10 mouse cellular contexts compared by ENCODE assay signal in the genomic region with DNA sequence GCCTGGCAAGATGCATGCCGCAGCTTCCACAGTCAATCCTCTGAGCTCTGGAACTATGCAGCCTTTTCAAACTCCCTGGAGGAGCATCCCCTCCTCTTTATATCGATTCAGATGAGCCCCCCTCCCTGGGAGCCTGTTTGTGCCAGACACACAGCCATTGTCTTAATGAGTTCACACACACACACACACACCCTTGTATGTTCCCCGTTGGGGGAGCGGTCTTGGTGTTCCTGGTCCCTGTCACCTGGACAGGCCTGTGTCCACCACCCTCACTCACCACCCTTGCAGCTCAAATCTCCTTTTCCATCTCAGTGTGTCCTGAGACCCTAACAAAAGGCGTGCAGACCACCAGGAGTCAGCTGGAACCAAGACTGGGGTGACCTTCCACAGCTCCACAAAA. TPM values are rescaled to one million over a fixed set of nuclear protein-coding genes. Genes with fewer than 3 reads are reported as not detected.
DNase-seq lines count a peak whose midpoint lies in the region; ATAC-seq and TF ChIP-seq lines count a peak whose summit lies in the region.
"Had no signal": no experiment of that assay in that cellular context is flagged by ENCODE, and none has a peak within 500 bp of the region (broad histone marks: within the 10 kb centered on the region; RNA-seq: fewer than 3 reads in every experiment).

No protein-coding gene starts in this region.

- peak overlapping the region; percentile 66 for H3K4me3 ChIP-seq in heart, embryonic 12.5 days
- peak overlapping the region; percentile 71 for H3K4me3 ChIP-seq in forebrain, embryonic 15.5 days
- H3K4me3 ChIP-seq in midbrain, embryonic 11.5 days (ENCODE audit: low read depth, low read length) = peak overlapping the region; percentile 83
- H3K4me3 ChIP-seq in gastrocnemius, adult 2 months = no peak overlapping the region

- no peak overlapping the region for H3K27ac ChIP-seq in heart, embryonic 12.5 days (ENCODE audit: poor library complexity, severe bottlenecking)
- peak overlapping the region; percentile 92 for H3K27ac ChIP-seq in forebrain, embryonic 15.5 days (replicated peaks)
- peak overlapping the region; percentile 72 for H3K27ac ChIP-seq in midbrain, embryonic 11.5 days (ENCODE audit: low read depth, low read length)
- H3K27ac ChIP-seq in gastrocnemius, adult 2 months = no peak overlapping the region
- H3K27ac ChIP-seq: limb, embryonic 15.5 days had no signal

- intact Hi-C loops in heart, postnatal 14 days (cut with DNase I) = loop anchor here (5.0 kb wide), 1 partner anchor 45 kb away; no protein-coding TSS in a partner anchor
- intact Hi-C loops in gastrocnemius, adult 2 months (cut with DNase I) = no loop called here

- TF ChIP-seq CTCF in brain, embryonic 14.5 days (IDR thresholded peaks at IDR 0.05; ENCODE audit: borderline replicate concordance, extremely low read depth, insufficient read depth, insufficient read length) = no peak
- TF ChIP-seq CTCF in gastrocnemius, adult 2 months (IDR thresholded peaks at IDR 0.05) = no peak

- H3K36me3 ChIP-seq in heart, embryonic 12.5 days = no peaks in the 10 kb centered on the region
- H3K36me3 ChIP-seq in forebrain, embryonic 15.5 days = no peaks in the 10 kb centered on the region
- no peaks in the 10 kb centered on the region for H3K36me3 ChIP-seq in midbrain, embryonic 11.5 days (ENCODE audit: control insufficient read depth, insufficient read depth, low read length)
- H3K36me3 ChIP-seq: limb, embryonic 15.5 days had no signal

- no peaks in the 10 kb centered on the region for H3K9me3 ChIP-seq in heart, embryonic 12.5 days (replicated peaks)
- H3K9me3 ChIP-seq in forebrain, embryonic 15.5 days = no peaks in the 10 kb centered on the region
- H3K9me3 ChIP-seq in midbrain, embryonic 11.5 days (ENCODE audit: control insufficient read depth, low read length) = no peaks in the 10 kb centered on the region
- H3K9me3 ChIP-seq: limb, embryonic 15.5 days had no signal

- no peak for ATAC-seq in heart, embryonic 12.5 days (ENCODE audit: insufficient number of reproducible peaks, low FRiP score)
- ATAC-seq in forebrain, embryonic 15.5 days (replicated peaks) = no peak
- no peak for ATAC-seq in midbrain, embryonic 11.5 days (ENCODE audit: low FRiP score)

- 0 out of 2 replicates have a peak overlapping the region, but pooled peaks have one; percentile 76 for H3K9ac ChIP-seq in heart, embryonic 12.5 days
- H3K9ac ChIP-seq in forebrain, embryonic 15.5 days (replicated peaks) = peak overlapping the region; percentile 65
- peak overlapping the region; percentile 91 for H3K9ac ChIP-seq in midbrain, embryonic 11.5 days (ENCODE audit: low read length)
- H3K9ac ChIP-seq: limb, embryonic 15.5 days had no signal

- H3K4me2 ChIP-seq in heart, embryonic 12.5 days = peak overlapping the region; percentile 90
- H3K4me2 ChIP-seq in forebrain, embryonic 15.5 days (replicated peaks) = peak overlapping the region; percentile 57
- H3K4me2 ChIP-seq in midbrain, embryonic 11.5 days = peak overlapping the region; percentile 91

- H3K27me3 ChIP-seq in heart, embryonic 12.5 days (replicated peaks) = peaks cover 39% of the 10 kb centered on the region
- no peaks in the 10 kb centered on the region for H3K27me3 ChIP-seq in forebrain, embryonic 15.5 days
- peaks cover 4% of the 10 kb centered on the region; the same call in 1 of the 2 replicates for H3K27me3 ChIP-seq in midbrain, embryonic 11.5 days (ENCODE audit: control insufficient read depth, insufficient read depth, low read length)

- 53% methylated on average over 5 of the region's 5 CpGs for WGBS in heart, embryonic 12.5 days
- 21% methylated on average over 5 of the region's 5 CpGs for WGBS in forebrain, embryonic 15.5 days
- WGBS in midbrain, embryonic 11.5 days = 22% methylated on average over 5 of the region's 5 CpGs

- H3K4me1 ChIP-seq in heart, embryonic 12.5 days (replicated peaks) = peaks cover 36% of the 10 kb centered on the region
- H3K4me1 ChIP-seq in forebrain, embryonic 15.5 days = peaks cover 49% of the 10 kb centered on the region
- peaks cover 34% of the 10 kb centered on the region for H3K4me1 ChIP-seq in midbrain, embryonic 11.5 days (ENCODE audit: control insufficient read depth, insufficient read depth, low read length)

- DNase-seq in heart, postnatal 14 days = no peak
- peak; percentile 45 for DNase-seq in brain, embryonic 14.5 days (ENCODE audit: low read depth)
- DNase-seq in midbrain, embryonic 11.5 days (ENCODE audit: low spot score, missing footprints) = peak; percentile 90
- DNase-seq in gastrocnemius, adult 2 months = no peak
- no peak for DNase-seq in adipocyte (ENCODE audit: low spot score)
- DNase-seq in testis, postnatal 14 days (ENCODE audit: low spot score) = no peak
- DNase-seq: kidney, adult 8-10 months had no signal

- TF ChIP-seq POLR2A in brain, embryonic 14.5 days (IDR thresholded peaks at IDR 0.05; ENCODE audit: borderline replicate concordance, extremely low read depth, insufficient read depth, insufficient read length, poor library complexity, severe bottlenecking) = no peak

RNA-seq across cellular contexts. Expression of gene Cux2, which starts 2.1 kb away (rescaled TPM):
- 7.6 and 10.1 TPM in 2 replicates for polyA plus RNA-seq in heart, embryonic 12.5 days (2016; fragmentation: Nextera tagmentation; extraction: Ambion mirVana)
- total RNA-seq in heart, postnatal 14 days (2021) = 10 to 100 TPM; 24.8 to 27.0 TPM
- 50.2 and 52.6 TPM in 2 replicates for polyA plus RNA-seq in brain, embryonic 14.5 days (2012; rRNA removed)
- polyA plus RNA-seq in forebrain, embryonic 15.5 days (2015; fragmentation: Nextera tagmentation; extraction: Ambion mirVana) = 32.3 and 33.7 TPM in 2 replicates
- 11.1 and 12.6 TPM in 2 replicates for polyA plus RNA-seq in midbrain, embryonic 11.5 days (2014; fragmentation: Nextera tagmentation; extraction: Ambion mirVana)
- total RNA-seq in gastrocnemius, adult 2 months (2021) = 1 to 10 TPM; 3.9 to 6.0 TPM

RNA-seq across cellular contexts. Expression of gene Myl2, which starts 53.0 kb away (rescaled TPM):
- polyA plus RNA-seq in heart, embryonic 12.5 days (2016; fragmentation: Nextera tagmentation; extraction: Ambion mirVana) = 7,161 and 7,647 TPM in 2 replicates
- over 10,000 TPM; 16,479 to 17,190 TPM for total RNA-seq in heart, postnatal 14 days (2021)
- polyA plus RNA-seq in brain, embryonic 14.5 days (2012; rRNA removed) = 0.26 and 0.32 TPM in 2 replicates
- 0.28 and 3.6 TPM in 2 replicates for polyA plus RNA-seq in forebrain, embryonic 15.5 days (2015; fragmentation: Nextera tagmentation; extraction: Ambion mirVana)
- polyA plus RNA-seq in midbrain, embryonic 11.5 days (2014; fragmentation: Nextera tagmentation; extraction: Ambion mirVana) = 0.29 TPM in 1 of 2 replicates, not detected in the other
- 1,000 to 10,000 TPM in 1 of 2 experiments, 100 to 1,000 TPM in 1; 776 to 2,566 TPM for total RNA-seq in gastrocnemius, adult 2 months (2021)

Comparison
In these comparisons a context has a peak if more than half of its experiments do, and no peak if none do; other contexts are left out.
1. H3K27ac ChIP-seq: peak in forebrain, embryonic 15.5 days (single experiment) and midbrain, embryonic 11.5 days (single experiment); none in heart, embryonic 12.5 days (single experiment) and gastrocnemius, adult 2 months (single experiment).
2. DNase-seq: peak in brain, embryonic 14.5 days (single experiment) and midbrain, embryonic 11.5 days (single experiment); none in heart, postnatal 14 days (0 of 2), gastrocnemius, adult 2 months (single experiment), adipocyte (single experiment) and testis, postnatal 14 days (single experiment).
3. RNA of gene Myl2, which starts 53.0 kb away (polyA plus RNA-seq): 7,161 to 7,647 TPM in heart, embryonic 12.5 days; 0.29 TPM in midbrain, embryonic 11.5 days, 0.28 to 3.6 TPM in forebrain, embryonic 15.5 days and 0.26 to 0.32 TPM in brain, embryonic 14.5 days; every median in the first group is over 1,000 times any median in the second.
4. Peak in every context shown above with its lines, with median percentiles within 50 percentile points of each other: H3K4me2 ChIP-seq and H3K9ac ChIP-seq.